Mouse (Mus musculus) layer of hippocampus, postnatal 25 days (tissue): ENCODE data around the gene Tll2. TPM values are rescaled to one million over a fixed set of nuclear protein-coding genes. Genes with fewer than 3 reads are reported as not detected.

Experiments used
- DNase-seq, 2 experiments: peaks; one replicate each; pipeline ENCODE4 v3.0.0; 2022; ENCODE audit warnings: mixed read lengths in 2 of 2, low spot score in 1 of 2; ENCODE audit errors: extremely low spot score in 1 of 2
- total RNA-seq, 2 experiments: library from RNA; stranded (reverse); gene quantifications; 2 replicates each; pipeline ENCODE4 v1.2.3; 2021

The Tll2 gene
- total RNA-seq, 2 experiments from 2014 or later: 0.89 to 1.1 TPM

- DNase-seq: no peak
These were observed 109.6 kb downstream of the Tll2 start for GRCm38 (mm10) chr19:41097038-41097437.

- DNase-seq: no peak
These were observed 114.7 kb downstream of the Tll2 start for GRCm38 (mm10) chr19:41091901-41092300.

GRCm38 (mm10) chr19:41089833-41090232, 116.8 kb downstream of the Tll2 start:
- DNase-seq: peak; percentile 50 to 79

GRCm38 (mm10) chr19:41088491-41088890, 118.1 kb downstream of the Tll2 start:
- DNase-seq: no peak

GRCm38 (mm10) chr19:41087901-41088300, 118.7 kb downstream of the Tll2 start:
- no peak for DNase-seq

DNA sequence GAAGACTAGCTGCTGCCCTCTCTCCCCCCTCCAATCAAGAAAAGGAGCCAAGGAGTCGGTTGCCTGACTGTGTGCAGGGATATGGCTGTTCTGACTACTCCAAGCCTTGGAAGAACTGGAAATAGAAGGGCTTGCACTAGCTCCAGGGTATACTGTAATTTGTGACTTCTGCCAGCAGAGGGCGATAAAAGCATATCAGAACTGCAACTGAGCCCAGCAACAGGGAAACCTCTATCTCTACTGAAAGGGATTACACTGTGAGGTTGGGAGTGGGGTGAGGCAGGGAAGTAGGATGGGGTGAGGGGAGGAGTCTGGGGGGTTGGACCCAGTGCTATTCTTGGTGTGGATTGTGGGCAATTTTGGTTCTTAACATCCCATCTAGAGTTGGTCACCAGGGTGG, 119.9 kb downstream of the Tll2 start:
- peak; percentile 48 to 79 for DNase-seq

- no peak for DNase-seq
These were observed 120.3 kb downstream of the Tll2 start for GRCm38 (mm10) chr19:41086289-41086688.

DNA sequence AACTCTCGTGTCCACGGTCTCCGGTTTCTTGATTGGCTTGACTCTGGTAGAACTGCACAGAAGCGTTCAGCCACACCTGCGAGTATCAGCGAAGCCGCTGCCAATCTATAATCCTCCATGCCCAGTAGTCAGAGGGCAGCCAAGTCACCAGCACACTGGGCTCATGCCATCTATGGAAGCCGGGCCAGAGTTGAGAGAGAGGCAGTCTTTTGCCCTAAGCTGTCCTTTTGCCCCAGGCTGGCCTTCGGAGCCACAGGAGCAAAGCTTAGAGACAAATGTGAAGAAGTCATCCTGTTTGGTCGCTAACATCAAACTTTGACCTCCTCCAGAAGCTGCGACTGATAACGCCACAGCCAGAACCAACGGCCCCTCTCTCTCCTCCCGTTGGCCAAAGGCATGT, 123.0 kb downstream of the Tll2 start:
- DNase-seq: no peak

DNA sequence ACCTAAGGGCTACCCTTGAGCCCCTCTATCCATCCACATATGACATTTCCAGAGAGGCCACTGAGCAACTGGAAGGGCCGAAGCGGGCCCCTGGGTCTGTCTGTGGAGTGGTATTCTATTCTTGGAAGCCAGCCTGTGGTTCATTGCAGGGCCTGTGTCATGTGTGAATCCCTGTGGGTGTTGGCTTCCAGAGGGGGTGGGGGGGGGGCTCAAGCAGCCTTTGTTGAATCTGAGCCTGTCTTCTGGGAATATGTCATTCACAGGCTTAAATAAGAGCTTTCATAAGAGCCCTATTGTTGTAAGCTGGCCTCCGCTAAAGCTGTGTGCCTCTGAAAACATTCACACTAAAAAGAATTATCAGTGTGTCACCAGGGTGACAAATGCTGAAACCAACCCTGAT, 125.0 kb downstream of the Tll2 start:
- DNase-seq: no peak

- DNase-seq: no peak
These were observed 129.7 kb downstream of the Tll2 start, which contains the start of gene Opalin for GRCm38 (mm10) chr19:41076906-41077305. TSS of gene Opalin (minus strand) at chr19:41077113.

DNA sequence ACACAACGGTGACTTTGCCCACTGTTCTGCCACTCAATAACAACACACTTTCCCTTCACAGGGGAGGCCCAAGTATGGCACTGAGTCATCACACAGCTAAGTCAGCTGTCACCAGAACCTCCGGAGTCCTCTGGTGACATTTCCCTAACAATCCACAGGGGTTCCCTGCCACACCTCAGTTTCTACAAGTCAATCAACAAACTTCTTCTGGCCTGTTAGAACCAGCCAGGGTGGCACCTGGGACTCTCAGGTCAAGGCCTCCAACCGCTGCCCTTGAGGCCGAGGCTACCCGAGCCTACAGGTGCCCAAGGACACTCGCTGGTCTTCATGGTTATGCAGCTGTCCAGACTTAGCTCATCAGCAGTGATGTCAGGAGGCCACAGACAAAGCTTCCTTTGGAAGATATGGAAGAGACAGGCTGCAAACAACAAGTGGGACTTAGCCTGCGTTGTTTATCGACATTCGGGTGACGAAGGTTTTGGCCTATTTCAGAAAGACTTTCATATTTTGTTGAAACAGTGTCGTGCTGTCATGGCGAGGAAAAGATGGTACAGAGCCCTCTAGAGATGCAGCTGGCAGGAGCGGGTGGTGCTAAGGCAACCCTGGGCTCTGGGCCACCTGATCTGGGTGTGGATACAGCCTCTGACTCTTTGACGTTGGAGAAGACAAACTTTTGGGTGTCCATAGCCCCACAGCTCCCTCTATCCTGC, 132.7 kb downstream of the Tll2 start:
- DNase-seq: no peak

DNA sequence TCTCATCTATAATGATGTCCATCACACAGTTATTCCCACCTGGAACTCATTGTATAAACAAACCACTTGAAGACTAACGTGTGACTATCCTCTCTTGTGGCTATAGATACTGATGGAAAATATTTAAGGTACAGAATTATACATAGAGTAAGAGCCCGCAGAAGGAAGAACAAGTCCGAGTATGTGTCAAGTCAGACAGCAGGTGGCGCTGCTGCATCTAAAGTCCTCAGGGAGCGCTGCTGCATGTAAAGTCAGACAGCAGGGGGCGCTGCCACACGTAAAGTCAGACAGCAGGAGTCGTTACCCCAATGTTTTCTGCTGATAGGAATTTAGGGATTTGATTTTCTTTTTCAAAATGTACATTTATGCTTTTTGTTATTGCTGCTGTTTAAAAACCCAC, 135.1 kb downstream of the Tll2 start:
- peak; percentile 89 to 99 for DNase-seq

- no peak for DNase-seq
These were observed 151.9 kb downstream of the Tll2 start for GRCm38 (mm10) chr19:41054702-41055101.

GRCm38 (mm10) chr19:41053530-41053929, 153.1 kb downstream of the Tll2 start:
- peak in 1 of 2 experiments; percentile 27 for DNase-seq

GRCm38 (mm10) chr19:41052247-41052646, 154.4 kb downstream of the Tll2 start:
- no peak for DNase-seq

GRCm38 (mm10) chr19:41051714-41052113, 154.9 kb downstream of the Tll2 start:
- DNase-seq: no peak

GRCm38 (mm10) chr19:41048187-41048559, 158.5 kb downstream of the Tll2 start:
- no peak for DNase-seq

DNA sequence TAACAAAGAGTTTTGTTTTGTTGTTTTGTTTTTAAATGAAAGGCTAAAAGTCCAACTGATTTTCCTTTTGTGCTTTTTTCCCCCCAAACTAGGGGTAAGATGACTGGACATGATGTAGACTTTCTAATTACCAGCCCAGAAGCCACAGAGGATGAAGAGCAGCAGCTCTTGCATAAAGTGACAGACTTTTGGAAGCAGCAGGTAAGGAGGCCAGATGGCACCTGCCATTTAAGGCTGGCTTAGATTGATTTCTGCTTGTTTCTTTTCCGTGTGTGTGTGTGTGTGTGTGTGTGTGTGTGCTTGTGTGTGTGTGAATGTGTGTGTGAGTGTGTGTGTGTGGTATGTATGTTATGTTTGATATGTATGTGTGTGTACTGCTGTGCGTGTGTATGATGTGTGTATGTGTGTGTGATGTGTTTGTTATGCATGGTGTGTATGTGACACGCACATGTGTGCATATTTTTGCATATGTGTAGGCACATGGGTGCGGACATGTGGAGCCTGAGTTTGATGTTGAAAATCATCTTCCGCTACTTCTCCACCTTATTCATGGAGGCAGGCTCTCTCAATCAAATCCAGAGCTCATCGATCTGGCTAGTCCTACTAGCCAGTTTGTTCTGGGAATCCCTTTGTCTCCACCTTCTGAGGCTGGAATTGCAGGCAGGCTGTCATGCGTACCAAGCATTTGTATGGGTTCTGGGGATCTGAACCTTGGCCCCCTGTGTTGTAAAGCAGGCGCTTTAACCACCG, 159.0 kb downstream of the Tll2 start:
- peak in 1 of 2 experiments; percentile 59 for DNase-seq

- no peak for DNase-seq
These were observed 161.4 kb downstream of the Tll2 start for GRCm38 (mm10) chr19:41045091-41045770.

GRCm38 (mm10) chr19:41039110-41039509, 167.5 kb downstream of the Tll2 start:
- DNase-seq: no peak

DNA sequence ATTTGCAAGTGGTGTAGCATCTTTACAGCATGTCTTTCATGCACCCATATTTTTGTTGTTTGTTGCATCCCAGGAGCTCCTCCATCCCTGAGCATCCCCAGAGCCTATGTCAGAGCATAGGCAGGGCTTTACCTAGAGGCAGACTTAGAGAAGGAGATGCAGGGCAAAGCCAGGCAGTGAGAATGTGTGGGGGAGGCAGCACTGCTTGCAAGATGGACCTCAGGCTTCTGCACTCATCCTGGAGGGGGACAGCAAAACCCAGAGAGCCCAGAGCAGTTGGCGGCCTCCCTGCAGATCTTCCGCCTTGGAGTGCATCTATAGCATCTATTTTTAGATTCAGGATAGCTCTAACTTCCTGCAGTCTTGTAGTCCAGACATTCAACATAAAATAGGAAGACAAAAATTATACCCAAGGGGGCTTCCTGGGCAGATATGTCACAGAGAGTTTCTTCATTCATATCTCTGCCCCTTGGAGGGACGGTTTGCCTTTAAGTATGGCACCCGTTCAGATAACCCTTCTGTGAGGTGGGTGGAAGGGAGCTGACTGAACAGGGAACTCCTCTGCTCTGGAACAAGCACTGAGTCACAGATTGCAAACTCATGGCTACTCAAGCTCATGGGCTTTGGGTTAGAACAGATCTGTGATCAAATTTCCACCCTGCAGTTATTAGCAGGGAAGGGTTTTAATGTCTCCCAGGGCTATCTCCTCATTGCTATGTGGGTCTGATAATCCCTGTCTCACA, 170.7 kb downstream of the Tll2 start:
- no peak for DNase-seq
